Mouse (Mus musculus): ENCODE data around the gene Gm20388. TPM values are rescaled to one million over a fixed set of nuclear protein-coding genes. Genes with fewer than 3 reads are reported as not detected.

The Gm20388 gene
- polyA plus RNA-seq, 1 experiment from 2014 or later: 3.6 TPM

- H3K4me1 ChIP-seq: peaks cover 56% of the 10 kb centered on the region
These were observed 1668.2 kb downstream of the Gm20388 start, which contains the start of gene Fbxo31 for GRCm38 (mm10) chr8:121578676-121579451. Gene Fbxo31 (minus strand): TSS chr8:121578806.

GRCm38 (mm10) chr8:121580465-121580864 is 1669.8 kb downstream of the Gm20388 start:
- peaks cover 51% of the 10 kb centered on the region for H3K4me1 ChIP-seq
- no peak for DNase-seq (ENCODE audit: low spot score)

More at GRCm38 (mm10) chr8:121578676-121579451, 1668.2 kb downstream of the Gm20388 start, which contains the start of gene Fbxo31:
- WGBS: under 1% methylated on average over 63 of the region's 63 CpGs
- peak; percentile 99 for DNase-seq (ENCODE audit: low spot score)
- peak within 1 kb of the TSS; percentile 90 for H3K4me3 ChIP-seq
- H3K27ac ChIP-seq (replicated peaks): peak within 1 kb of the TSS; percentile 87
- H3K27me3 ChIP-seq (replicated peaks; ENCODE audit: low read depth, poor library complexity, severe bottlenecking): no peaks in the 10 kb centered on the region
- no peaks in the 10 kb centered on the region for H3K36me3 ChIP-seq (replicated peaks)
- no peaks in the 10 kb centered on the region for H3K9me3 ChIP-seq

DNA sequence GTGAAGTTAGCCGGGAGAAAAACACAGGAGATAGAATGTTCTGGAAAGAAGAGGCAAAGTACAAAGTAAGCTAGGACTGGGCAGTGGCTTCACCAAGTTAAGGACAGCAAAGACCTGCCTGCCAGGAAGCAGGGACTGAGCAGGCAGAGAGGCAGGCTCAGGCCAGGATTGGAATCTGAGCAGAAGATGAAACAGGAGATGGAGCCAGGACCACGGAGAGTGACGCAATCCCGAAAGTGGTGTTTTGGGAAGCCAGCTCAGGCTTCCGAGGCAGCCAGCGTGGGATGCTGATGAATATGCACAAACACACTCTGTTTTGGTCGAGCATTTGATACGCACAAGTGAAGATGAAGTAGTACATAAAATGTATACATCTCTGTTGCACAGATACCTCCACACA is 1673.0 kb downstream of the Gm20388 start:
- peaks cover 28% of the 10 kb centered on the region for H3K4me1 ChIP-seq
- no peaks in the 10 kb centered on the region for H3K36me3 ChIP-seq (replicated peaks)
- H3K27me3 ChIP-seq (replicated peaks; ENCODE audit: low read depth, poor library complexity, severe bottlenecking): no peaks in the 10 kb centered on the region
- H3K9me3 ChIP-seq: no peaks in the 10 kb centered on the region
- WGBS: 60% methylated on average over 8 of the region's 8 CpGs
- no peak overlapping the region for H3K27ac ChIP-seq (replicated peaks)
- DNase-seq (ENCODE audit: low spot score): no peak
- H3K4me3 ChIP-seq: no peak overlapping the region

More at GRCm38 (mm10) chr8:121580465-121580864, 1669.8 kb downstream of the Gm20388 start:
- no peak overlapping the region for H3K27ac ChIP-seq (replicated peaks)
- no peaks in the 10 kb centered on the region for H3K27me3 ChIP-seq (replicated peaks; ENCODE audit: low read depth, poor library complexity, severe bottlenecking)
- H3K4me3 ChIP-seq: no peak overlapping the region
- no peaks in the 10 kb centered on the region for H3K9me3 ChIP-seq
- WGBS: 39% methylated on average over 9 of the region's 9 CpGs
- no peaks in the 10 kb centered on the region for H3K36me3 ChIP-seq (replicated peaks)

- Histone ChIP-seq H3K4me1 (peaks cover 23% of the 10 kb centered on the region), H3K27ac (replicated peaks) (no peak overlapping the region; the same call in 1 of the 2 replicates), H3K36me3 (replicated peaks) (no peaks in the 10 kb centered on the region), H3K9me3 (no peaks in the 10 kb centered on the region), H3K27me3 (replicated peaks; ENCODE audit: low read depth, poor library complexity, severe bottlenecking) (no peaks in the 10 kb centered on the region), H3K4me3 (peak overlapping the region; percentile 75)
- DNase-seq (ENCODE audit: low spot score): no peak
- WGBS: 45% methylated on average over 13 of the region's 13 CpGs
These were observed 1674.1 kb downstream of the Gm20388 start for GRCm38 (mm10) chr8:121584730-121585129.

- Histone ChIP-seq H3K27me3 (replicated peaks; ENCODE audit: low read depth, poor library complexity, severe bottlenecking) (no peaks in the 10 kb centered on the region), H3K4me1 (peaks cover 20% of the 10 kb centered on the region), H3K9me3 (no peaks in the 10 kb centered on the region), H3K36me3 (replicated peaks) (no peaks in the 10 kb centered on the region), H3K4me3 (peak overlapping the region; percentile 75), H3K27ac (replicated peaks) (peak overlapping the region; percentile 84)
- peak; percentile 98 for DNase-seq (ENCODE audit: low spot score)
- 1% methylated on average over 47 of the region's 47 CpGs for WGBS
These were observed 1674.7 kb downstream of the Gm20388 start for GRCm38 (mm10) chr8:121585159-121585825.

DNA sequence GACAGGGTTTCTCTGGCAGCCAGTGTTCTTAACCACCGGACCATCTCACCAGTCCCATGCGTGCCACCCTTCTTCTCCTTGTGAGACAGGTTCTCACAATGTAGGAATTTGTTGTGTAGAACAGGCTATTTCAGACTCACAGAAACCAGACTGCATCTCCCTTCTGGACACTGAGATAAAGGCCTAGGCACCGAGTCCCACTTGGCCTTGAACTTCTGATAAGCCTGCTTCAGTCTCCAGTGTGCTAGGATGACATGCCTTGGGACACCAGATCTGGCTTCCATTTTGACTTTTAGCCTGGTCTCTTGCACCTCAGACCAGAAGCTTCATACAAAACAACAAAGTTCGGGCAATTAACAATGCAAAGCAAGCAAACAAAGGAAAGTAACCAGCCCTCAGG is 1678.1 kb downstream of the Gm20388 start:
- Histone ChIP-seq H3K4me3 (no peak overlapping the region), H3K36me3 (replicated peaks) (peaks cover 12% of the 10 kb centered on the region), H3K27ac (replicated peaks) (peak overlapping the region; percentile 85; the same call in 1 of the 2 replicates), H3K4me1 (peaks cover 40% of the 10 kb centered on the region), H3K9me3 (no peaks in the 10 kb centered on the region), H3K27me3 (replicated peaks; ENCODE audit: low read depth, poor library complexity, severe bottlenecking) (no peaks in the 10 kb centered on the region)
- DNase-seq (ENCODE audit: low spot score): no peak
- WGBS: 89% methylated on average over 4 of the region's 4 CpGs

DNA sequence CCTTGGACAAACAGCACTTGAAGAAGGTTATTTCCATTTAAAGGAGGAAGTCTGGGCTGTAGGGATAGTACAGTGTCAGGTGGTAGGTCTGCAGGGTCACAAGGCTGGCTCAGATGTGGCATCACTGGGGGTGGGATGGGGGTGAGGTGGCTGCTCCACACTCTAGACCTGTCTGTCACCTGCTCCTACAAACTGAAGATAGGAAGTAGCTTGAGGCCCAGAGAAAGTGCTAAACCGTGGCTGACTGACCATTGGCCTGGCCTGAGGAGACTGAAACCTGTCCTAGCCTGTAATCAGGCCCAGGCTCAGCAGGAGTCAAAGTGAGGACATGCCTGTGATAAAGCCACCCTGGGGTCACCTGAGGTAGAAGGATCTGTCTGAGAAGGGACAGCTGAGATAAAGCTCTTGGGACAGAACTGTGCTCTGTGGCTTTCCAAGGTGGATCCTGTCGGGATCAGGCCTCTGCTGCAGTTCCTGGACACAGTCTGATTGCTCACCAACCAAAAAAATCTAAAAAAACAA is 1678.6 kb downstream of the Gm20388 start:
- no peaks in the 10 kb centered on the region for H3K9me3 ChIP-seq
- H3K36me3 ChIP-seq (replicated peaks): peaks cover 17% of the 10 kb centered on the region
- 40% methylated on average over 2 of the region's 2 CpGs for WGBS
- H3K4me1 ChIP-seq: peaks cover 42% of the 10 kb centered on the region
- H3K4me3 ChIP-seq: peak overlapping the region; percentile 81; the same call in 1 of the 2 replicates
- peak overlapping the region; percentile 85 for H3K27ac ChIP-seq (replicated peaks)
- H3K27me3 ChIP-seq (replicated peaks; ENCODE audit: low read depth, poor library complexity, severe bottlenecking): no peaks in the 10 kb centered on the region
- DNase-seq (ENCODE audit: low spot score): no peak

DNA sequence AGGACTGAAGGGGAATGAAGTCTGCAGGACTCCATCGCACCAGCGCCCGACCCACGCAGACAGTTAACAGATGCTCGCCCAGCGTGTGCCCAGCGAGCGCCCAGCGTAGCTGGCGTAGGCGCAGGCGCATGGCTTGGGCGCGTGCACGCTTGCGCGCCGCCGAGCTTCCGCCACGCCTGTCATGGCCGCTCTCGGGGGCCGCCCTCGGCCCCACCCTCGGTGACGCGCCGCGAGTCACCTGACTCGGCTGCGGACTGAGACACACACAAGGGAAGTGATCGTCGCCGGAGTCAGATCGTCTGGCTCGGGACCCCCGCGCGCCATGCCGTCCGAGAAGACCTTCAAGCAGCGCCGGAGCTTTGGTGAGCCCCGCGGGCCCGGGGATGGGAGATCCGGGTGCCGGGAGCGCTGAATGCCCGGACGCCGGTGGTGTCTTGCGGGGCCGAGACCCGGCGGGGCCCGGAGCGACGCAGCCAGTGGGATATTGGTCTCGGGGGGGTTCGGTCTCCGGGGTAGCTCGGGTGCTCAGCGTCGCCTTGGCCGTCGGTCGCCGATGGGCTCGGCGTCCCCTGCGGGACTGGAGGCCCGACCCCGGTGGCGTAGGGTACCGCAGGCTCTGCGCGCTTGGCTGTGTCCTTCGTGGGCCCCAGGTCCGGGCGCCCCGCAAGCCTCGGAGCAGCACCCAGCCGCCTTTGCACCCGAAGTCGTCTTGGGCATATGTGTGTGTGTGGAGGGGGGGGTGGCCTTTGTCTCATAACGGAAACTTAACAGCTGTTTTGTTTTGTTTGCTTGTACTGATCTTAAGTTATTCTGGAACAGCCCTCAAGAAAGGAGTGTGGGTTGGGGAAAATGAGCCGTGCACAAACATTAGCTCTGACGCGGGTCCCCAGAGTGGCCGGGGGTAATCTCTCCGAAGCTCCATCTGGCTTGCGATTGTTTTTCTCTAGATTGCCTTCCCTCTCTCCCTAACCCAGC is 1679.8 kb downstream of the Gm20388 start, which contains the start of gene Map1lc3b:
Gene Map1lc3b, plus strand, starts transcription at position 159 of the 975 bp plus-strand sequence.
- peaks cover 35% of the 10 kb centered on the region for H3K4me1 ChIP-seq
- peak within 1 kb of the TSS; percentile 81 for H3K4me3 ChIP-seq
- peak; percentile 96 for DNase-seq (ENCODE audit: low spot score)
- no peaks in the 10 kb centered on the region for H3K27me3 ChIP-seq (replicated peaks; ENCODE audit: low read depth, poor library complexity, severe bottlenecking)
- peak within 1 kb of the TSS; percentile 85 for H3K27ac ChIP-seq (replicated peaks)
- WGBS: under 1% methylated on average over 94 of the region's 94 CpGs
- H3K36me3 ChIP-seq (replicated peaks): peaks cover 29% of the 10 kb centered on the region
- H3K9me3 ChIP-seq: no peaks in the 10 kb centered on the region

GRCm38 (mm10) chr8:121591178-121592066 is 1680.8 kb downstream of the Gm20388 start:
- H3K27me3 ChIP-seq (replicated peaks; ENCODE audit: low read depth, poor library complexity, severe bottlenecking): no peaks in the 10 kb centered on the region
- 14% methylated on average over 20 of the region's 20 CpGs for WGBS
- peak overlapping the region; percentile 85 for H3K27ac ChIP-seq (replicated peaks)

DNA sequence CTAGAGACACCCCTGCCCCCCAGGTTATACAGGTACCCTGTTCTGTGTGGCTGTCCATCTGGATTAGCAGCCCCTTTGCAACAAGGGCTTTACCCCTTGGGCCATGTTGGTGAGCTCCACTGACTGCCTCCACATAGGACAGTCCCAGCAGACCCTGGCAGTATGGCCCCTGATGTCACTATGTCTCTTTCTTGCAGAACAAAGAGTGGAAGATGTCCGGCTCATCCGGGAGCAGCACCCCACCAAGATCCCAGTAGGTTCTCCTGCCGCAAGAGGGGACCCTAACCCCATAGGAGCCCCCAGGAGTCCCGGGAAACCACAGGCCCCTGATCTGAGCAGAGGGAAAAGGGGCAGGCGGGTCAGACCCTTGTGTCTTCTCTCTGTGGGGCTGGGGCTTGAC is 1682.7 kb downstream of the Gm20388 start:
- H3K36me3 ChIP-seq (replicated peaks): peaks cover 54% of the 10 kb centered on the region
- peaks cover 31% of the 10 kb centered on the region for H3K4me1 ChIP-seq
- DNase-seq (ENCODE audit: low spot score): no peak
- 91% methylated on average over 5 of the region's 5 CpGs for WGBS
- H3K9me3 ChIP-seq: no peaks in the 10 kb centered on the region
- H3K27me3 ChIP-seq (replicated peaks; ENCODE audit: low read depth, poor library complexity, severe bottlenecking): no peaks in the 10 kb centered on the region
- no peak overlapping the region for H3K4me3 ChIP-seq
- no peak overlapping the region for H3K27ac ChIP-seq (replicated peaks)

More at GRCm38 (mm10) chr8:121591178-121592066, 1680.8 kb downstream of the Gm20388 start:
- Histone ChIP-seq H3K9me3 (no peaks in the 10 kb centered on the region), H3K36me3 (replicated peaks) (peaks cover 38% of the 10 kb centered on the region), H3K4me1 (peaks cover 31% of the 10 kb centered on the region), H3K4me3 (peak overlapping the region; percentile 81)
- DNase-seq (ENCODE audit: low spot score): peak; percentile 57

- Histone ChIP-seq H3K27me3 (replicated peaks; ENCODE audit: low read depth, poor library complexity, severe bottlenecking) (no peaks in the 10 kb centered on the region), H3K36me3 (replicated peaks) (peaks cover 57% of the 10 kb centered on the region), H3K4me1 (peaks cover 31% of the 10 kb centered on the region), H3K4me3 (no peak overlapping the region), H3K9me3 (no peaks in the 10 kb centered on the region), H3K27ac (replicated peaks) (no peak overlapping the region)
- 68% methylated on average over 9 of the region's 9 CpGs for WGBS
- no peak for DNase-seq (ENCODE audit: low spot score)
These were observed 1683.3 kb downstream of the Gm20388 start for GRCm38 (mm10) chr8:121593983-121594382.

Measured in embryonic facial prominence, embryonic 10.5 days (tissue).